Mouse (Mus musculus): Measurements from ENCODE around the gene Pgm2l1.

DNA sequence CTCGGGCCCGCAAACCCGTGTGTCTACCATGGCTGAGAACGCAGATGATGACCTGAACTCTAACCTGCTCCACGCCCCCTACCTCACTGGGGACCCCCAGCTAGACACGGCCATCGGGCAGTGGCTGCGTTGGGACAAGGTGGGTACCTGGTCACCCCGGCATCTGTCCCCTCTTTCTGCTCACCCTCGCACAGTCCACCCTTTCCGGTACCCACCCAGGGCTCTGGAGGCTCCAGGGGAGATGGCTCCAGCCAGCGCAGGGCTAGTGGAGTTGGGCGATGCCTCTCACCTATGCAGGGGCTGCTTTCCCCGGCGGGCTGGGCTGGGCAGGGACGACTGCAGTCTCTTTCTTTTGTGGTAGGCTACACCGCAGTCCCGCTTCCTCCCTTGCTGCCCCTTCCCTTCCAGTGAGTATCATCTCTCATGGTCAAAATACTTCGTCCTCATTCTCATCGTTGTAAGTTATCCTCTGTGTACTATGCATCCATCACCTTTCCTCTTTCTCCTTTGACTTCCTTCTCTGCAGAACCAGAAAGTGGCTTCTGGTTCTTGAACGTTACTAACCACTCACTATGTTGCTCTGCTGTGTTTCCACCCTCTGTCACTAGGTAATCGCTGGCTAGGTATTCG lies 817 bp downstream of the Pgm2l1 start:
- TF ChIP-seq POLR2A (IDR thresholded peaks at IDR 0.05; ENCODE audit: insufficient read length, low read depth) (no peak), MAX (IDR thresholded peaks at IDR 0.05; ENCODE audit: low read depth) (no peak), TCF3 (IDR thresholded peaks at IDR 0.05; ENCODE audit: insufficient read length, low read depth) (no peak)

Measured in myocyte (in vitro differentiated cells).